ENCODE assay signal across 9 mouse cellular contexts in the genomic region with DNA sequence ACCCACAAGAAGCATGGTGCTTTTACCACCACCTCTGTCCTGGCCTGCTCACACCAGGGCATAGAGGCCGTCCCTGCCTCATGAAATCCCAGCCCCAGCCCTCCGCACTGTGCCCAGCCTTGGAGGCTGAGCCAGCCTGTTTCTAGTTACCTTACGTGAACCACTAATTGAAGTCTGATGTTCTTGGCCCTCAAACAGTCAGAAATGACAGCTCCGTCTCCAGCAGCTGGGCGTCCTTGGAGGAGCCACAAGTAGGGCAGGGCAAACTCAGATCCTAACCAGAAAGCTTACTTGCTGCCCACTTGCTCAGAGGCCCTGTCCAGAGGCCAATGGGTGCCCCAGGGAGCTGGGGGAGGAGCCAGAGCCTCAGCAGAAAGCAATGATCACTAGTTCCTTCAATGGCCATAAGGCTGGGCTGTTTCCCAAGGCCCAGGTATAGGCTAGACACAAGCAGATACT. TPM values are rescaled to one million over a fixed set of nuclear protein-coding genes. Genes with fewer than 3 reads are reported as not detected.
DNase-seq lines count a peak whose midpoint lies in the region; ATAC-seq and TF ChIP-seq lines count a peak whose summit lies in the region.
"Had no signal": no experiment of that assay in that cellular context is flagged by ENCODE, and none has a peak within 500 bp of the region (broad histone marks: within the 10 kb centered on the region; RNA-seq: fewer than 3 reads in every experiment).

No protein-coding gene starts in this region.

- no peaks in the 10 kb centered on the region for H3K27me3 ChIP-seq in kidney, embryonic 15.5 days
- no peaks in the 10 kb centered on the region for H3K27me3 ChIP-seq in thymus, adult 2 months (ENCODE audit: control insufficient read depth, insufficient read depth, low read length)
- H3K27me3 ChIP-seq in forebrain, embryonic 12.5 days = no peaks in the 10 kb centered on the region
- H3K27me3 ChIP-seq: hindbrain, embryonic 15.5 days; Patski had no signal

- no peaks in the 10 kb centered on the region for H3K9me3 ChIP-seq in kidney, embryonic 15.5 days (replicated peaks)
- H3K9me3 ChIP-seq in forebrain, embryonic 12.5 days = no peaks in the 10 kb centered on the region
- H3K9me3 ChIP-seq: hindbrain, embryonic 15.5 days had no signal

- H3K27ac ChIP-seq in kidney, embryonic 15.5 days = no peak overlapping the region
- no peak overlapping the region for H3K27ac ChIP-seq in thymus, adult 2 months (ENCODE audit: control insufficient read depth, insufficient read depth, low read length)
- H3K27ac ChIP-seq in forebrain, embryonic 12.5 days = no peak overlapping the region
- H3K27ac ChIP-seq: hindbrain, embryonic 15.5 days had no signal

- no peak overlapping the region for H3K9ac ChIP-seq in kidney, embryonic 15.5 days
- no peak overlapping the region for H3K9ac ChIP-seq in forebrain, embryonic 12.5 days
- H3K9ac ChIP-seq: hindbrain, embryonic 15.5 days had no signal

- no peak for ATAC-seq in kidney, embryonic 15.5 days (replicated peaks; ENCODE audit: low FRiP score)
- no peak for ATAC-seq in forebrain, embryonic 12.5 days (ENCODE audit: low FRiP score)
- ATAC-seq: Patski had no signal

- H3K4me2 ChIP-seq in kidney, embryonic 15.5 days = no peak overlapping the region
- H3K4me2 ChIP-seq in forebrain, embryonic 12.5 days = no peak overlapping the region
- H3K4me2 ChIP-seq: hindbrain, embryonic 15.5 days had no signal

- no peak for TF ChIP-seq POLR2A in thymus, adult 2 months (IDR thresholded peaks at IDR 0.05; ENCODE audit: control insufficient read depth, extremely low read depth, insufficient read depth, low read length, poor library complexity)

- TF ChIP-seq CTCF in thymus, adult 2 months (IDR thresholded peaks at IDR 0.05; ENCODE audit: borderline replicate concordance, control insufficient read depth, extremely low read depth, insufficient read depth, low read length, poor library complexity) = no peak

- 81% methylated on average over 5 of the region's 5 CpGs for WGBS in kidney, embryonic 15.5 days
- 91% methylated on average over 5 of the region's 5 CpGs for WGBS in thymus, adult 2 months
- WGBS in forebrain, embryonic 12.5 days = 88% methylated on average over 5 of the region's 5 CpGs

- no peaks in the 10 kb centered on the region for H3K4me1 ChIP-seq in kidney, embryonic 15.5 days
- no peaks in the 10 kb centered on the region for H3K4me1 ChIP-seq in thymus, adult 2 months (replicated peaks; ENCODE audit: control insufficient read depth, insufficient read depth, low read length)
- H3K4me1 ChIP-seq in forebrain, embryonic 12.5 days = no peaks in the 10 kb centered on the region

- H3K4me3 ChIP-seq in kidney, embryonic 15.5 days (replicated peaks) = no peak overlapping the region
- H3K4me3 ChIP-seq in thymus, adult 2 months (ENCODE audit: control insufficient read depth, insufficient read depth, low read length) = no peak overlapping the region
- H3K4me3 ChIP-seq in forebrain, embryonic 12.5 days (replicated peaks) = no peak overlapping the region
- H3K4me3 ChIP-seq: hindbrain, embryonic 15.5 days had no signal

- peak; percentile 48 for DNase-seq in kidney, adult 11 months
- peak; percentile 83 for DNase-seq in adrenal gland, postnatal 10 days
- peak; percentile 92 for DNase-seq in fibroblast of lung, adult 2 months (ENCODE audit: low read depth)
- DNase-seq in lung, postnatal 14 days = peak; percentile 32
- DNase-seq in thymus, adult 2 months = no peak

- peaks cover 79% of the 10 kb centered on the region for H3K36me3 ChIP-seq in kidney, embryonic 15.5 days
- H3K36me3 ChIP-seq in thymus, adult 2 months (ENCODE audit: control insufficient read depth, insufficient read depth, low read length) = peaks cover 26% of the 10 kb centered on the region
- H3K36me3 ChIP-seq in forebrain, embryonic 12.5 days (replicated peaks) = peaks cover 50% of the 10 kb centered on the region

RNA-seq across cellular contexts. Expression of gene Cebpg, which starts 13.6 kb away (rescaled TPM):
- polyA plus RNA-seq in kidney, embryonic 15.5 days (2015; fragmentation: Nextera tagmentation; extraction: Ambion mirVana) = 37.4 and 41.5 TPM in 2 replicates
- 10 to 100 TPM; 41.6 to 51.3 TPM for total RNA-seq in adrenal gland, postnatal 10 days (2021)
- polyA plus RNA-seq in thymus, adult 2 months (2012; rRNA removed) = 11.9 and 12.8 TPM in 2 replicates
- 63.6 and 68.3 TPM in 2 replicates for polyA plus RNA-seq in forebrain, embryonic 12.5 days (2016; fragmentation: Nextera tagmentation; extraction: Ambion mirVana)
